Mouse (Mus musculus) liver, postnatal 0 days (tissue): ENCODE data around the gene Pgm2.

Experiments used
- CTCF ChIP-seq: sonication (generic); IDR thresholded peaks from 2 replicates; pipeline ENCODE4 v1.5.1; 2016; ENCODE audit warnings: antibody characterized with exemption, low read depth
- EP300 ChIP-seq: IDR thresholded peaks from 2 replicates; pipeline ENCODE4 v1.6.1; 2016; ENCODE audit warnings: antibody characterized with exemption, low read depth, mild to moderate bottlenecking

GRCm38 (mm10) chr5:64131550-64131949 is 38.8 kb downstream of the Pgm2 start:
- TF ChIP-seq EP300 (no peak), CTCF (no peak)
